Mouse (Mus musculus): ENCODE results near the gene Gm21913. TPM values are rescaled to one million over a fixed set of nuclear protein-coding genes. Genes with fewer than 3 reads are reported as not detected.

Gene Gm21913
- not detected in 2 replicates for polyA plus RNA-seq (2012; ENCODE audit: low replicate concordance)

DNA sequence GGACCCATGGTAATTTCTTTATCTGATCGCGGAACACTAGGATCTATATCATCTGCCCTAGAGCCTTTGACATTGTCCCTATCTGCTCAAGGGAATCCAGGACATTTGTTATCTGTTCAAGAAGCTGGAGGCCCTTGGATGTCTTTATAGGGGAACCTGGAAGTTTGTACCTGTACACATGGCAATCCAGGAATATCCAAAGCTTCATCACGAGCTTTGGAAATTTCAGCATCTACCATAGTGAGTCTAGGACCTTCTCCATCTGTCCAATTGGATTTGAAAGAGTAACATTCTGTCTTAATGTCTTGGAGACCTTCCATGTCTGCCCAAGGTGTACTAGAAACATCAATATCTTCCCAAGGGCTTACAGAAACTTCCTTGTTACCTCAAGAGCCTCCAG is at the start of gene Gm21913:
Gene Gm21913, plus strand, starts transcription at position 301 of the 400 bp plus-strand sequence.

Other genes starting within 250 kb of the Gm21913 start
- not detected in 2 replicates for gene Gm29110, start 153.4 kb upstream of the Gm21913 start, polyA plus RNA-seq (2012; ENCODE audit: low replicate concordance)